Mouse (Mus musculus): Measurements from ENCODE around the gene Crybb1.

GRCm38 (mm10) chr5:112215801-112216251 is 39.8 kb upstream of the Crybb1 start:
- TF ChIP-seq CTCF (conservative IDR thresholded peaks at IDR 0.05; ENCODE audit: low read length), result no peak
- no peak for TF ChIP-seq POU5F1 (IDR thresholded peaks at IDR 0.05; ENCODE audit: borderline replicate concordance, low read length)
- TF ChIP-seq NANOG (IDR thresholded peaks at IDR 0.05; ENCODE audit: borderline replicate concordance, low read length), result no peak
